18 mouse cellular contexts compared by ENCODE assay signal in genomic region chr13:20205007-20205745, GRCm38 (mm10).
DNase-seq lines count a peak whose midpoint lies in the region; ATAC-seq and TF ChIP-seq lines count a peak whose summit lies in the region.
"Had no signal": no experiment of that assay in that cellular context is flagged by ENCODE, and none has a peak within 500 bp of the region (broad histone marks: within the 10 kb centered on the region; RNA-seq: fewer than 3 reads in every experiment).

No protein-coding gene starts in this region.

- no peak overlapping the region for H3K4me3 ChIP-seq in embryonic facial prominence, embryonic 14.5 days (ENCODE audit: low read depth, low read length)
- H3K4me3 ChIP-seq in embryonic facial prominence, embryonic 10.5 days: no peak overlapping the region
- no peak overlapping the region for H3K4me3 ChIP-seq in layer of hippocampus, adult 2 months
- H3K4me3 ChIP-seq in cortical plate, adult 2 months (ENCODE audit: insufficient read depth, low read length): no peak overlapping the region
- H3K4me3 ChIP-seq: erythroblast, embryonic 14.5 days; heart, embryonic 12.5 days; hindbrain, embryonic 15.5 days; kidney, embryonic 15.5 days; limb, embryonic 15.5 days had no signal

- 86% methylated on average over 12 of the region's 12 CpGs for WGBS in embryonic facial prominence, embryonic 14.5 days
- 92% methylated on average over 12 of the region's 12 CpGs for WGBS in embryonic facial prominence, embryonic 10.5 days

- no peak overlapping the region for H3K9ac ChIP-seq in embryonic facial prominence, embryonic 14.5 days (ENCODE audit: low read depth, low read length)
- H3K9ac ChIP-seq: heart, embryonic 12.5 days; hindbrain, embryonic 15.5 days; kidney, embryonic 15.5 days; limb, embryonic 15.5 days had no signal

- TF ChIP-seq CTCF in layer of hippocampus, adult 2 months (conservative IDR thresholded peaks at IDR 0.05): no peak
- no peak for TF ChIP-seq CTCF in cortical plate, adult 2 months (IDR thresholded peaks at IDR 0.05; ENCODE audit: extremely low read depth, insufficient read depth, low read length)

- no peaks in the 10 kb centered on the region for H3K27me3 ChIP-seq in embryonic facial prominence, embryonic 14.5 days (replicated peaks; ENCODE audit: control insufficient read depth, insufficient read depth, low read length)
- H3K27me3 ChIP-seq in embryonic facial prominence, embryonic 10.5 days (replicated peaks; ENCODE audit: low read depth, poor library complexity, severe bottlenecking): no peaks in the 10 kb centered on the region
- H3K27me3 ChIP-seq: heart, embryonic 12.5 days; hindbrain, embryonic 15.5 days; kidney, embryonic 15.5 days; limb, embryonic 15.5 days; Patski had no signal

- H3K27ac ChIP-seq in embryonic facial prominence, embryonic 14.5 days (replicated peaks; ENCODE audit: low read depth, low read length): peak overlapping the region; percentile 3; the same call in 1 of the 2 replicates
- no peak overlapping the region for H3K27ac ChIP-seq in embryonic facial prominence, embryonic 10.5 days (replicated peaks)
- peak overlapping the region; percentile 11; the same call in 1 of the 2 replicates for H3K27ac ChIP-seq in layer of hippocampus, adult 2 months
- H3K27ac ChIP-seq in cortical plate, adult 2 months (ENCODE audit: insufficient read depth, low read length): peak overlapping the region; percentile 3; the same call in 1 of the 2 replicates
- H3K27ac ChIP-seq: hindbrain, embryonic 15.5 days; kidney, embryonic 15.5 days; limb, embryonic 15.5 days had no signal

- H3K36me3 ChIP-seq in embryonic facial prominence, embryonic 14.5 days (ENCODE audit: control insufficient read depth, insufficient read depth, low read length): no peaks in the 10 kb centered on the region
- H3K36me3 ChIP-seq in embryonic facial prominence, embryonic 10.5 days (replicated peaks): no peaks in the 10 kb centered on the region
- H3K36me3 ChIP-seq: heart, embryonic 12.5 days; hindbrain, embryonic 15.5 days; kidney, embryonic 15.5 days; limb, embryonic 15.5 days had no signal

- no peak for DNase-seq in embryonic facial prominence, embryonic 14.5 days (ENCODE audit: low spot score)
- no peak for DNase-seq in embryonic facial prominence, embryonic 10.5 days (ENCODE audit: low spot score)
- DNase-seq in layer of hippocampus, adult 2 months (ENCODE audit: low spot score in 2 of 2): no peak
- DNase-seq in layer of hippocampus, postnatal 36 days: no peak
- peak; percentile 54 for DNase-seq in retina, postnatal 1 day
- DNase-seq in retina, embryonic 14.5 days (ENCODE audit: low spot score): no peak
- no peak for DNase-seq in cerebellum, adult 9-10 months
- DNase-seq: B cell, adult 2 months; cerebellum, adult 9-11 months; thymus, postnatal 14 days had no signal

- no peak overlapping the region for H3K4me2 ChIP-seq in embryonic facial prominence, embryonic 14.5 days (ENCODE audit: low read depth, low read length)
- H3K4me2 ChIP-seq: heart, embryonic 12.5 days; hindbrain, embryonic 15.5 days; kidney, embryonic 15.5 days; limb, embryonic 15.5 days had no signal

- no peaks in the 10 kb centered on the region for H3K9me3 ChIP-seq in embryonic facial prominence, embryonic 14.5 days (ENCODE audit: control insufficient read depth, low read length)
- no peaks in the 10 kb centered on the region for H3K9me3 ChIP-seq in embryonic facial prominence, embryonic 10.5 days
- H3K9me3 ChIP-seq: heart, embryonic 12.5 days; hindbrain, embryonic 15.5 days; kidney, embryonic 15.5 days; limb, embryonic 15.5 days had no signal

- ATAC-seq in embryonic facial prominence, embryonic 14.5 days (ENCODE audit: low read depth): no peak
- ATAC-seq: intestine, embryonic 16.5 days; Patski had no signal

- H3K4me1 ChIP-seq in embryonic facial prominence, embryonic 14.5 days (ENCODE audit: control insufficient read depth, insufficient read depth, low read length): 0 out of 2 replicates have a peak, but pooled peaks cover 4% of the 10 kb centered on the region
- no peaks in the 10 kb centered on the region for H3K4me1 ChIP-seq in embryonic facial prominence, embryonic 10.5 days
- peaks cover 2% of the 10 kb centered on the region for H3K4me1 ChIP-seq in cortical plate, adult 2 months (ENCODE audit: control insufficient read depth, insufficient read depth, low read length)
- H3K4me1 ChIP-seq: heart, embryonic 12.5 days; hindbrain, embryonic 15.5 days; kidney, embryonic 15.5 days; limb, embryonic 15.5 days had no signal

- TF ChIP-seq POLR2A in cortical plate, adult 2 months (IDR thresholded peaks at IDR 0.05; ENCODE audit: extremely low read depth, insufficient read depth, low read length): no peak
